Mouse (Mus musculus) liver (tissue): ENCODE data around the gene Olfr493.

Experiments
- DNase-seq: peaks from one replicate; pipeline ENCODE4 v3.0.0-alpha.2; 2020; ENCODE audit warnings: mixed read lengths

The Olfr493 gene

GRCm38 (mm10) chr7:108346879-108347278, at the start of gene Olfr493:
Gene Olfr493, minus strand, starts transcription at chr7:108346979.
- no peak for DNase-seq

GRCm38 (mm10) chr7:108392867-108393266, 46.1 kb upstream of the Olfr493 start, which contains the start of gene Olfr495:
Gene Olfr495, plus strand, starts transcription at chr7:108393167.
- no peak for DNase-seq

GRCm38 (mm10) chr7:108365035-108365434, 18.3 kb upstream of the Olfr493 start, which contains the start of gene Olfr494:
Gene Olfr494, plus strand, starts transcription at chr7:108365335.
- no peak for DNase-seq

- no peak for DNase-seq
Observed at GRCm38 (mm10) chr7:108323574-108323973, 23.2 kb downstream of the Olfr493 start, which contains the start of gene Olfr492. Gene Olfr492, minus strand, starts transcription at chr7:108323674.

- DNase-seq, result no peak
Observed at GRCm38 (mm10) chr7:108313151-108313550, 33.6 kb downstream of the Olfr493 start, which contains the start of gene Olfr491. Gene Olfr491, plus strand, starts transcription at chr7:108313451.
